Mouse (Mus musculus): ENCODE results near the gene Gnptab.
"Not testable (repeated sequence)": the region's sequence is repeated elsewhere in the genome, so short reads cannot be mapped to it uniquely, and the experiment has no call there.

The Gnptab gene

DNA sequence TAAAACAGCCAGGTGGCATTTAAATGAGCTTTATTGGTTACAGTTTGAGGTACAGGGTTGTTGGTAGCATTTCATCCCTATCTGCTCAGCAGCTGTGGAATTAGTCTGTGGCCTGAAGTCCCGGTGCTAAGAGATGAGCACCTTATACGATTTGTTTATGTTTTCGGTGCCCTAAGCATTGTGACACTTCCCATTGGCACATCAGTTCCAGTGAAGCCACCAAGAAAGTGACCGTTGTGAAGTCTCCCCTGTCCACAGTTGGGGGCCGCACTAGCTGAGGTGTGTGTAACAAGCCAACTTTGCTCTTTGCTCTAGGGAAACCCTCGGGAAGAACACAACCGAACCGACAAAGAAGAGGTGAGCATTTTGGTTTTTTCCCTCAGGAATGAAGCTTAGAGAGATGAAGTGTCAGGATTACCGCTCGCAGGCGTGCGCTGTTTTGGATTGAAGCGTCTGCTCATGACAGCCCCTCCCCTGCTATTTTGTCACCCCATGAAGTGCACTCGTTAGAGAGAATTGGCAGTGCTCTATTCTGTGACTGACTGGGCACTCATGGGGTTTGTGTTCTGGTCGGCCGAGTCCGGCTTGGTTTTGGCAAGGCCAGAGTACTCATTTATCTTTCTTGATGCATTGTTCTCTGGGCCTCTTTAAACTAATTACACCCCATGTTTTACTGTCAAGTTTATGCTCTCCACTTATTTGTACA lies 33.5 kb downstream of the Gnptab start:
- DNase-seq (ENCODE audit: low spot score in 2 of 2), result peak in 1 of 2 experiments; percentile 25

DNA sequence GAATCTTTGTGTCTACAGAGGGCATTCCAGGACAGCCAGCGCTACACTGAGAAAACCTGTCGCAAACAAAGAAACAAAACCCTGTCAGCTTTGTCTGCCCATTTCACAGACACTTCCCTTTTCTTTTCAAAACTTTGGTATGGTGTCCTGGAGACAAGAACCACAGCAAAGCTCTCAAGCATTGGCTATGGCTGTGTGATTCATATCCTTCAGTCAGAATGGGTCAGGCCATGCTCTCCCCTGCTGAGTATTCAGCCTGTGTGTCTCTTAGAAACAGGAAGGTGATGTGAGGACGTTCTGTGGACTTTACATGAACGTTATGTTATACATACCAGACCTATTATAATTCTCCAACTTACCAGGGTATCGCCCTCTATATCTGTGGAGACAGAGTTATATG lies 38.8 kb downstream of the Gnptab start:
- peak in 1 of 2 experiments; percentile 29 for DNase-seq (ENCODE audit: low spot score in 2 of 2)

DNA sequence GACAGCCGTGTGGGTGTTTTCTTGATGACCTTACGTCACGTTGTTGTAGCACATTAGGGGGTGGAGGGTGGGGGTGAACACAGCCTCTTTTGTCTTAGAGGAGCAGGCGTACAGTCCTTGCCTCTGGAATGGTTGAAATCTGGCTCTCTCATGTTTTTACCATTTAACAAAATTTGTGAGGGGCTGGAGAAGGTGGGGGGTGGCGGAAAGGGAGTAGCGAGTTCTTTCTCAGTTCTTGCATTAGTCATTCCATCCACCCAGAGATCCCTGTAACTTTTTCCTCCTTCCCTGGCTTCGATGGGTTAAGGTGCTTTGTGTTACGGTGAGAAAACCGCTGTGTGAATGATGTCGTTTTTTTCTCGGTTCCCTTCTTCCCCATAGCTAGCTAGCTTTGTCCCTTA lies 41.2 kb downstream of the Gnptab start:
- DNase-seq (ENCODE audit: low spot score in 2 of 2), result no peak

DNA sequence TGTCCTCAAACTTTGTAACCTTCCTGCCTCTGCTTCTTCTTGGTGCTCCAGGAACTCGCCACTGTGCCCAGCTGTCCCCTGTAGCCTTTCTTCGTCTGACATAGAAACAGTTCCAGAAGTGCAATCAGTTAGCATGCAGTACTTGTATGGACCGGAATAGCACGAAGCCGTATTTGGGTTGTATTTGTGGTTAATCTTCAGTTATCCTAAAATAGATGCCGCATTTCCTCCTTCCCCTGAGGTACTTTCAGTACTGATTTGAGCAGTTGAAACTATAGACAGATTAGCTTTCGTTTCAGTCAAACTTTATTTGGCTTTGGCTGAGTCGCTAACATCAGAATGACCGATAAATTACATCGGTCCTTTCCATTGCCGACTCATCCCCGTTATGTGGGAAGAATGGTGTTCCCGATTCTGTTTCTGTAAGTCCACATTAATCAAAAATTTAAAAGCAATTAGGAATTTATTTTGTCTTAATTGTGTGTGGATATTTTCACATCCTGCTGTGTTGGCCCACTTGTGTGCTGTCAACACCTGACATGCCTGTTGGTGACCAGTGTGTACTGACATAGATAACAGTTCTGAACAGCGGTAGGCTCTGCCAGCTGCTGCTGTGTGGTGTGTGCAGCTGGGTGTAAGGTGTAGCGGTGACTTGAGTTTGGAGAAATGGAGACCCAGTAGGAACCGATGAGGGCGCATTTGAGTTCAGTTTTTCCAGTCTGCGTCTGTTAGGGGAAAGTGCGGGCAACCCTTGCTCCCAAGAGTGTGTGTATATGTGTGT lies 41.9 kb downstream of the Gnptab start:
- no peak for DNase-seq (ENCODE audit: low spot score in 2 of 2)

DNA sequence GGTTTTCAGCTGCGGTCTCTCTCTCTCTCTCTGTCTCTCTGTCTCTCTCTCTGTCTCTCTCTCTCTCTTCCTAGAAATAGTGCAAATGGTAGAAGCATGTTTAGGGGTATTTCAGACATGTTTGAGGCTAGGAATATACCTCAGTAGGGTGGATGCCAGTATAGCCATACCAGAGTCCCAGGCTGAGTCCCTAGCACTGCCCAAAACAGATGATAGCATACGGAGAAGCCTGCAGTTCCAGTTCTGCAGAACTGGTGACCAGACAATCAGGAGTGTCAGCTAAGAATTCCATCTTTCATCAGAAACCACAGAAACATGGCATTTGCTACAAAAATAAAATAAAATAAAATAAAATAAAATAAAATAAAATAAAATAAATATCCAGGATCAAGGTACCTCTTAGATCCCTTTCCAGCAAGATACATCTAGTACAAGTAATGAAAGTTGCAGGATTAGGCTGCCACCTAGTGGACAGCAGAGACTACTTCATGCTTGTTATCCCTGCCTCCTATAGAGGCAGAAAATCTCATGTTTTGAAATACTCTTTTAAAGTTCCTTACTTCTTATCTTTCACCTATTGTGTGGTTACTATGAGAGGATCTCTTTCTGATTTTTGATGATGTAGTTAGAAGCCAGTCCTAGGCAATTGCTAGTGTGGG lies 47.4 kb downstream of the Gnptab start:
- peak; percentile 51 to 54 for DNase-seq (ENCODE audit: low spot score in 2 of 2)

DNA sequence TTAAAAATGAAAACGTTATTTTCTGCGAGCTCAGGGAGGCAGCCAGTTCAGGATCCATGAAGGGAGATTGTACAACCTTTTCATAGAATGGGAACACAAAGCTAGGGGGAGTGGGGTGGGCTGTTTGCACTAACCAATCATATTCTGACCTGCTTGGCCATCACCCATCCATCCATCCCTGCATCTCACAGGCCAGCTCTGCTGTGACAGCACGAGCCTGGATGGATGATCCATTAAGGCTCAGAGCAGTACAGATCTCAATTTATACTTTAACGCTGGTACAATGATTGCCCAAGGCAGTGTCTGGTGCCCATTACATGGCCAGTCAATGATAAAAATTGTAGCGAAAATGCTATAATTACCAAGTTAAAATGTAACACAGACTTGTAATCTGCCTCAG lies 48.0 kb downstream of the Gnptab start:
- no peak for DNase-seq (ENCODE audit: low spot score in 2 of 2)

DNA sequence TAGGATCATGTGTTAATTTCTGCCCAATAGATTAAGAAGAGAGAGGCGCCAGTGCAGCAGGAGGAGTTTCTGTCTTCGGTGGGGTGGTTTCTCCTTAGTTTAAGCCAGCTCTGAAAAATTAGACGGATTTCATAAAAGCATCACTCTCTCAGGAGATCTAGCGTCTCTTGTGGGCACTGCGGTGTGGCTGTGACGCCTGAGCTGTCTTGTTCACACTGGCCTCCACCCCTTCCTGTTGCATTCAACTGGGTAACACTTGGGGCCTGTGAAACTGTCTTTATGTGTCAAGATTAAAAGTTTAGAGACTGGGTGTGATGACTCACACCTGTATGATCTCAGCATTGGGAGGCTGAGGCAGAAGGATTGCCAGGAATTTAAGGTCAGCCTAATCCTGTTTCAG lies 49.1 kb downstream of the Gnptab start:
- no peak for DNase-seq (ENCODE audit: low spot score in 2 of 2)

DNA sequence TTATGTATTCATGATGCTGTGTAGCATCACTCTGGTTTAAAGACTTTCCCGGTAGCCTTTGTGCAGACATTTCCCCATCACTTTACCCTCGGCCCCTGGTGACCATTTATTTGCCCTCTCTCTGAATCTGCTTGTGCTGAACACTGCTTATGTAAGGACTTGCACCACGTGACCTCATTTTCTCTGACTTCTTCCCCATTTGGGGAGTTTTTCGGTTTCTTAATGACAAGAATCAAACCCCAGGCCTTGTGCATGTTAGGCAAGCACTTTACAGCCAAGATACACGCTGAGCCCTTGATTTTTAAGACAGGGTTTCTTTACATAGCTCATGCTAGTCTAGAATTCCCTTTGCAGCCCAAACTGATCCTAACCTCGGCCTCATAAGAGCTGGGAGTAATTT lies 62.3 kb downstream of the Gnptab start:
- DNase-seq (ENCODE audit: low spot score in 2 of 2), result no peak

DNA sequence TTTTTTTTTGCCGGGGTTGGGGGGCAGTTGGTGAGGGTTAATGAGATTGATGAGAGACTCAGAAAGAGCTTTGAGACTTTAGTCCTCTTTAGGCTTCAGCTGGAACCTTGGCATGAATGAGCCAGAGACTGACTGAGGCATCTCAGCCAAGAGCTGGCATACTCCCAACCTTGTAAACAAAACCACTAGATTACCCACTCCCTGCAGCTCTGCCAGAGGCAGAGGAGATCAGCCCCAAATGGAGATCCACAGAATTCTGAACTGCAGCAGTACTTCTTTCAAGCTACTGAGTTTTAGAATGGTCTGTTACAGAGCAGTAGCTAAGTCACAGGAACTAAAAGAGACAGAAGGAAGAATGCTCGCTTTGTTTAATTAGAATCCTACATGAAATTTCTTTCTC lies 72.3 kb downstream of the Gnptab start:
- peak; percentile 17 to 58 for DNase-seq (ENCODE audit: low spot score in 2 of 2)

DNA sequence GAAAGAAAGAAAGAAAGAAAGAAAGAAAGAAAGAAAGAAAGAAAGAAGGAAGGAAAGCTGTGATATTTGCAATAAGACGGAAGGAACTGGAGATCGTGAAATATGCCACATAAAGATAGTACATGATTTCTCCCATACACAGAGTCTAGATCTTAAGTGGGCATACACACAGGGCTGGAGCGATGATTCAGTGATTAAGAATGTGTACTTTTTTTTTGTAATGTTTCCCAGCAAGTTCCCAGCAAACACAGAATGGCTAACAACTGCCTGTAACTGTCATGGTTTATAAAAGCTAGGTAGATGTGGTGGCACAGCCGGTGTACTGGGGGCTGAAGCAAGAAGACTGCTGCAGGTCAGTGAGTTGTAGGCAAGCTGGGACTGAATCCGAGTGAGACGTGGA lies 73.1 kb downstream of the Gnptab start:
- DNase-seq (ENCODE audit: low spot score in 2 of 2), result no peak

DNA sequence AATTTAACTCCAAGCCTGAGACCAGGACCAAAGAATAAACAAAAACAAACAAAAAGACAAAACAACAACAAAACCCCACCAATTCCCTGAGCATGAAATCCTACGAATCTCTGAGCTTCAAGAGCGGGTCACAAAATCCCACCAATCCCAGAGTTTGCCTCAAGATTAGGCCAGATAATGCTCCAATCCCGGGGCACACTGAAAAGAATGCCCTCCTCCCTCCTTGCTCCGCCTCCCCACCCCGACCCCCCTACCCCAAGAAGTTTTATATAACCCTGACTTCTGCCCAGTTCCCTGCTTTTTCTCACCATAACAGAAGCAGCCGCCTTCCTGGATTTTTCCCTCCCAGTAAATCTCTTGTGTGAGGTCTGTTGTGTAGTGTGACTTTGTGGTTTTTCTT lies 78.9 kb downstream of the Gnptab start:
- DNase-seq (ENCODE audit: low spot score in 2 of 2), result no peak

DNA sequence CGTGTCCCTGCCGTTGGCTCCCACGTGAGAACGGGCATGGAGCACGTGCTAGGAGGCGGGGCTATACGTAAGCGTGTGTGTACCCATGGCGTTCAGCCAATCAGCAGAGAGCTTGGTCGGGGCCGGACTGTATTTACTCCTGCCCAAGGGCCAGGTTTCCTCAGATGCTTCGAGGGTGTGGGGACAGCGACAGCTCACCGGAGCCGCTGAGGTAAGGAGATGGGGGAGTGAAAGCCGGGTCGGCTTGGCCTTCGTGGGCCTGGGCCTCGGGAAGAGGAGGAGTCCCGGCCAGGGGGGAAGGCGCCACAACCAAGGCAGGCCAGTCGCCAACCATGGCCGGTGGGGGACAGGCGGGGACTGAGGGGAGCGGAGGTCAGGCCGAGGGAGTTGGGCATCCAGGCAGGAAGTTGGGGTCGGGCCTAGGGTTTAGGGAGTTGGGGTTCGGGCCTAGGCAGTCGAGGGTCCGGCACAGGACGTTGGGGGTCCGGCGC lies 80.6 kb downstream of the Gnptab start, which contains the start of gene Sycp3:
Gene Sycp3 (plus strand): TSS at position 68 of the 491 bp plus-strand sequence.
- no peak for DNase-seq (ENCODE audit: low spot score in 2 of 2)

DNA sequence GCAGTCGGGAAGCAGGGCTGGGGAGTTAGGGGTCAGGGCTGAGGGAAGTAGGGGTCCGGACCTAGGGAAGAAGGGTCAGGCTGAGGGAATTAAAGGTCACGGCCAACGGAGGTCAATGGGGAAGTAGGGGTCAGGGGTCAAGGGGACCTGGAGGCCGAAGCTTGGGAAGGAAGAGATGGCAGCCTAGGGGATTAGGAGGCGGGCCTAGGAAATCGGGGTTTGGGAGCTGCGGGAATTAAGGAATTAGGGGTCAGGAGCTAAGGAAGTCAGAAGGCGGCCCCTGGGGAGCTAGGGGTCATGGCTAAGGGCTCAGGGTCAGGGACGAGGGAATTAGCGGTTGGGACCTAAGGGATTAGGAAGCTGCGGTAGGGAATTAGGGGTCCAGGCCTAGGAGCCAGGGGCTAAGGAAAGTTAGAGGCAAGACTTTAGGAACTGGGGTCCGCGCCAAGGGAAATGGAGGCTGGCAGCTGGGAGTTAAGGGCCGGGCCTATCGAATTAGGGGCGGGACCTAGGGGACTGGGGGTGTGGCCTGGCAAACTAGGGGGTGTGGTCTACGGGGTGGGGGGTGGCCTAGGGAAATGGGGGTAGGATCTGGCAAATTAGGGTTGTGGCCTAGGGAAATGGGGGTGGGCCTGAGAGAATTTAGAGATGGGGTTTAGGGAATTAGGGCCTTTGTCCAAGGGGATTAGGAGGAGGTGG lies 81.3 kb downstream of the Gnptab start:
- no peak for DNase-seq (ENCODE audit: low spot score in 2 of 2)

DNA sequence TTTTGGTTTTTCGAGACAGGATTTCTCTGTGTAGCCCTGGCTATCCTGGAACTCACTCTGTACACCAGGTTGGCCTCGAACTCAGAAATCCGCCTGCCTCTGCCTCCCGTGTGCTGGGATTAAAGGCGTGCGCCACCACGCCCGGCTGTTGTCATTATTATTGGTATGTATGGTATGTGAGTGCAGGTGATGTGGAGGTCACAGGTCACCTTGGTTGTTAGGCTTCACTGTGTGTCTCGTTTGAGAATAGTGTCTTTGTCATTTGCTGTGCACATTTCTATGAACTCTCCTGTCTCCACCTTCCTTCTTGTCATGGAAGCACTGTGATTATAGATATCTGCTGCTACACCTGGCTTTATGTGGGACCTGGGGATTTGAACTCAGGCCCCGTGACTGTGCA lies 103.9 kb downstream of the Gnptab start:
- DNase-seq (ENCODE audit: low spot score in 2 of 2), result not testable (repeated sequence)

DNA sequence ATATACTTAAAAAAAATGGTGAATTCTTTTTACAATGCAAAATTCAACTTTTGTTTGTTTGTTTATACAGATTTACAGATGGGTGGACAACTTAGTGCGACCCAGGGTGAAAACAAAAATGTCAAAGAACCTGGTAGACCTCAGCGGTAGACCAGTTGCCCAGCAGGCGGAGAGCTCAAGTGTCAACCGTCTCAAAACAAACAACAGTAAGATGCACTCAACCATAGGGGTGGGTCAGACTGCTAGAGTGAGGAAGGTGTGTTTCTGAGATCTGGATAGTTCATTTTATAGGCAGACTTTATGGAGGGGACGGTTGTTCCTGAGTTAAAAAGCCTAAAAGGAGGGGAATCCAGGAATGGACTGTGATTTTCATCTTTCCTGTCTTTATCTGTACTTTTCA lies 109.7 kb downstream of the Gnptab start:
- no peak for DNase-seq (ENCODE audit: low spot score in 2 of 2)

DNA sequence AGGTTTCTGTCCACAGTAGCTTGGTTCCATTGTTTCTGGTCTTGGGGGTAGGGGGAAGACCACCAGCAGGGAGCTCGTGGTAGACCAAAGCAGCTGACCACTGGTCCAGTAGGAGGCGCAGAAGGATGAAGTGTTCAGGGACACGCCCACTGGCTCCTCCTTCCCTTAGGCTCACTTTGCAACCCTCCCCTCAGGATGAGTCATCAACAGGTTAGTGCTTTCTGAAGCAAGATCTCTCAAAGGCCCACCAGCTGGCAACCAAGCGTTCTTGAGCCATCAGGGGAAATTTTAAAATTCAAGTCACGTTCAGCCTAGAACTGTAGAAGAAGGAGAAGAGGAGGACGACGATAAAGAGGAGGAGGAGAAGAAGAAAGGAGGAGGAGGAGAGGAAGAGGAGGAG lies 112.7 kb downstream of the Gnptab start:
- DNase-seq (ENCODE audit: low spot score in 2 of 2), result no peak

DNA sequence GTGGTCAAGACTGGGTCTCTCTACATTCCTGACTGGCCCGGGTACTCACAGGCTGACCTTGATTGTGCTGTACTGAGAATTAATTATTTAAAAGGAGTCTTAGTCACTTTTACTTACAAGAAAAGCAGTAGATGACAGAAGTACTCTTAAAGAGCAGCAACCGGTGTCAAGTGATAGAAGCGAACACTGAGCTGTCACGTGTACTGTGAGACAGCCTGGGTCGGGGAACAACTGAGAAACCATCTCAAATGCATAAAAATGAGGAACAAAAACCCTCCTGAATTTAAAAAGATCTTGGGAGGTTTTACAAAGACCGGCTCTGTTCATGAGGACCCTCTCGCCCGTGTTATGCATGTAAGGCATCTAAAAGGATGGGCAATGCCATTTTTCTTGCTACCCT lies 113.7 kb downstream of the Gnptab start:
- no peak for DNase-seq (ENCODE audit: low spot score in 2 of 2)

DNA sequence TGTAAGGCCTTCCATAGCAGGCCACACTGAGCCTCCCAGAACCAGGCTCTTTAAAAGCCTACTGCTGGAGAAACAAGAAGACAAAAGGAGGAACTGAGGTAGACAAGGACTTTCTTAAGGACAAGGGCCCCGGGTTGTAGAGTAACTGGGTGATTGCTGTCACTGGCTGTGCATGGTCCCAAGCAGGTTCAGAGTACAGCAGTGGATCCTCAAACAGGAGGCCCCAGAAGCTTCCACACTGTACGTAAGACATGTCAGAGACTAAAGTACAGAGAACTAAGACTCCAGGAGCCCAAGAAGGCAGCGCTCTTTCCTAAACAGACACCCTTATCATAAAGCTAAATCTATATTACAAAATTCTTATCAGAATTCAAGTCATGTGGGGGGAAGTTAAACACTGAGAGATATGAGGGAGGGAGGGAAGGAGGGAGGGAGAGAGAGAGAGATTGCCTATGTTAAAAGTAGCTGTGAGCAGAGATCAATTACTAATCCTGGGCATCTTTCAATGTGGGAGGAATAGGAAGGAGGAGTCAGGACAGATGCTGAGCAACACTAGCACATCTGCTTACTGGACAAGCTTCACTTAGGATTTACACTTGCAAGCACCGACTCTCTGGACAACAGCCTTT lies 116.1 kb downstream of the Gnptab start:
- DNase-seq (ENCODE audit: low spot score in 2 of 2), result no peak
